ENCODE assay signal across 10 mouse cellular contexts in genomic region chr4:137469845-137470692, GRCm38 (mm10). TPM values are rescaled to one million over a fixed set of nuclear protein-coding genes. Genes with fewer than 3 reads are reported as not detected.
A peak's percentile ranks its signal among the peaks of the same experiment; 100 is the strongest.
DNase-seq lines count a peak whose midpoint lies in the region; ATAC-seq lines count a peak whose summit lies in the region.
"Had no signal": no experiment of that assay in that cellular context is flagged by ENCODE, and none has a peak within 500 bp of the region (broad histone marks: within the 10 kb centered on the region; RNA-seq: fewer than 3 reads in every experiment).

No protein-coding gene starts in this region.

- peak; percentile 8; the same call in 1 of the 2 replicates for ATAC-seq in lung, embryonic 16.5 days (ENCODE audit: low read depth)
- no peak for ATAC-seq in forebrain, embryonic 12.5 days (ENCODE audit: low FRiP score)
- no peak for ATAC-seq in limb, embryonic 11.5 days (ENCODE audit: insufficient number of reproducible peaks, low FRiP score, low TSS enrichment, low read depth)
- no peak for ATAC-seq in stomach, embryonic 14.5 days (ENCODE audit: insufficient number of reproducible peaks, insufficient read depth, low FRiP score, low read depth)

- H3K4me3 ChIP-seq in lung, embryonic 16.5 days (ENCODE audit: low read length) = peak overlapping the region; percentile 87
- peak overlapping the region; percentile 62 for H3K4me3 ChIP-seq in forebrain, embryonic 12.5 days (replicated peaks)
- peak overlapping the region; percentile 77 for H3K4me3 ChIP-seq in limb, embryonic 11.5 days (ENCODE audit: low read depth, low read length)
- H3K4me3 ChIP-seq in stomach, embryonic 14.5 days (ENCODE audit: low read depth, low read length) = peak overlapping the region; percentile 88

- H3K36me3 ChIP-seq in lung, embryonic 16.5 days (ENCODE audit: control insufficient read depth, insufficient read depth, low read length) = no peaks in the 10 kb centered on the region
- H3K36me3 ChIP-seq in forebrain, embryonic 12.5 days (replicated peaks) = no peaks in the 10 kb centered on the region
- no peaks in the 10 kb centered on the region for H3K36me3 ChIP-seq in limb, embryonic 11.5 days (ENCODE audit: control insufficient read depth, insufficient read depth, low read length)
- H3K36me3 ChIP-seq in stomach, embryonic 14.5 days (ENCODE audit: control insufficient read depth, insufficient read depth, low read length) = no peaks in the 10 kb centered on the region

- H3K27me3 ChIP-seq in lung, embryonic 16.5 days (ENCODE audit: control insufficient read depth, insufficient read depth, low read depth, low read length) = no peaks in the 10 kb centered on the region
- peaks cover 3% of the 10 kb centered on the region; the same call in 1 of the 2 replicates for H3K27me3 ChIP-seq in forebrain, embryonic 12.5 days
- no peaks in the 10 kb centered on the region for H3K27me3 ChIP-seq in limb, embryonic 11.5 days (ENCODE audit: control insufficient read depth, insufficient read depth, low read length)
- H3K27me3 ChIP-seq in stomach, embryonic 14.5 days (ENCODE audit: control insufficient read depth, insufficient read depth, low read length) = no peaks in the 10 kb centered on the region

- H3K9me3 ChIP-seq in lung, embryonic 16.5 days (ENCODE audit: control insufficient read depth, low read length) = no peaks in the 10 kb centered on the region
- H3K9me3 ChIP-seq in forebrain, embryonic 12.5 days = no peaks in the 10 kb centered on the region
- no peaks in the 10 kb centered on the region for H3K9me3 ChIP-seq in limb, embryonic 11.5 days (ENCODE audit: control insufficient read depth, low read length)
- H3K9me3 ChIP-seq in stomach, embryonic 14.5 days (ENCODE audit: control insufficient read depth, low read depth, low read length) = no peaks in the 10 kb centered on the region

- H3K27ac ChIP-seq in lung, embryonic 16.5 days (ENCODE audit: low read length) = peak overlapping the region; percentile 89
- H3K27ac ChIP-seq in forebrain, embryonic 12.5 days = 0 out of 2 replicates have a peak overlapping the region, but pooled peaks have one; percentile 13
- H3K27ac ChIP-seq in limb, embryonic 11.5 days (replicated peaks; ENCODE audit: low read depth, low read length) = peak overlapping the region; percentile 39; the same call in 1 of the 2 replicates
- peak overlapping the region; percentile 76 for H3K27ac ChIP-seq in stomach, embryonic 14.5 days (ENCODE audit: low read length)

- H3K9ac ChIP-seq in lung, embryonic 16.5 days (ENCODE audit: low read length) = peak overlapping the region; percentile 95
- no peak overlapping the region for H3K9ac ChIP-seq in forebrain, embryonic 12.5 days
- peak overlapping the region; percentile 84 for H3K9ac ChIP-seq in limb, embryonic 11.5 days (ENCODE audit: low read length)
- peak overlapping the region; percentile 86 for H3K9ac ChIP-seq in stomach, embryonic 14.5 days (replicated peaks; ENCODE audit: low read depth, low read length)

- DNase-seq in lung, postnatal 14 days = no peak
- DNase-seq in limb, embryonic 11.5 days (ENCODE audit: low spot score) = no peak
- DNase-seq in right cerebral cortex, adult 18-20 months = no peak
- DNase-seq in cerebellum, adult 8-10 months = no peak
- no peak for DNase-seq in testis, postnatal 10 days (ENCODE audit: low spot score)
- DNase-seq: layer of hippocampus, postnatal 36 days had no signal

- H3K4me2 ChIP-seq in lung, embryonic 16.5 days (ENCODE audit: low read depth, low read length) = peak overlapping the region; percentile 90
- peak overlapping the region; percentile 95 for H3K4me2 ChIP-seq in forebrain, embryonic 12.5 days
- H3K4me2 ChIP-seq in limb, embryonic 11.5 days (ENCODE audit: low read depth, severe bottlenecking) = peak overlapping the region; percentile 90
- peak overlapping the region; percentile 84 for H3K4me2 ChIP-seq in stomach, embryonic 14.5 days (replicated peaks; ENCODE audit: low read depth, low read length)

- peaks cover 68% of the 10 kb centered on the region for H3K4me1 ChIP-seq in lung, embryonic 16.5 days (replicated peaks; ENCODE audit: control insufficient read depth, insufficient read depth, low read length)
- peaks cover 38% of the 10 kb centered on the region for H3K4me1 ChIP-seq in forebrain, embryonic 12.5 days
- H3K4me1 ChIP-seq in limb, embryonic 11.5 days (ENCODE audit: control insufficient read depth, insufficient read depth, low read length) = peaks cover 28% of the 10 kb centered on the region
- peaks cover 46% of the 10 kb centered on the region for H3K4me1 ChIP-seq in stomach, embryonic 14.5 days (ENCODE audit: control insufficient read depth, insufficient read depth, low read length)

- 41% methylated on average over 15 of the region's 15 CpGs for WGBS in lung, embryonic 16.5 days
- 29% methylated on average over 15 of the region's 15 CpGs for WGBS in forebrain, embryonic 12.5 days
- 53% methylated on average over 15 of the region's 15 CpGs for WGBS in limb, embryonic 11.5 days
- 46% methylated on average over 15 of the region's 15 CpGs for WGBS in stomach, embryonic 14.5 days

RNA-seq across cellular contexts. Expression of gene Hspg2, which starts 1.5 kb away (rescaled TPM):
- 34.7 and 35.2 TPM in 2 replicates for polyA plus RNA-seq in lung, embryonic 16.5 days (2015; fragmentation: Nextera tagmentation; extraction: Ambion mirVana)
- 8.0 and 8.9 TPM in 2 replicates for polyA plus RNA-seq in forebrain, embryonic 12.5 days (2016; fragmentation: Nextera tagmentation; extraction: Ambion mirVana)
- 20.6 and 22.4 TPM in 2 replicates for polyA plus RNA-seq in limb, embryonic 11.5 days (2014; fragmentation: Nextera tagmentation; extraction: Ambion mirVana)
- 42.6 and 44.1 TPM in 2 replicates for polyA plus RNA-seq in stomach, embryonic 14.5 days (2014; fragmentation: Nextera tagmentation; extraction: Ambion mirVana)

RNA-seq across cellular contexts. Expression of gene 1700013G24Rik, which starts 17.0 kb away (rescaled TPM):
- polyA plus RNA-seq in lung, embryonic 16.5 days (2015; fragmentation: Nextera tagmentation; extraction: Ambion mirVana) = not detected in 2 replicates
- polyA plus RNA-seq in forebrain, embryonic 12.5 days (2016; fragmentation: Nextera tagmentation; extraction: Ambion mirVana) = not detected in 2 replicates
- polyA plus RNA-seq in limb, embryonic 11.5 days (2014; fragmentation: Nextera tagmentation; extraction: Ambion mirVana) = not detected in 2 replicates
- not detected in 2 replicates for polyA plus RNA-seq in stomach, embryonic 14.5 days (2014; fragmentation: Nextera tagmentation; extraction: Ambion mirVana)
- polyA plus RNA-seq: brain, embryonic 14.5 days had no signal

RNA-seq across cellular contexts. Expression of gene Cela3b, which starts 39.7 kb away (rescaled TPM):
- not detected in 2 replicates for polyA plus RNA-seq in lung, embryonic 16.5 days (2015; fragmentation: Nextera tagmentation; extraction: Ambion mirVana)
- not detected in 2 replicates for polyA plus RNA-seq in forebrain, embryonic 12.5 days (2016; fragmentation: Nextera tagmentation; extraction: Ambion mirVana)
- polyA plus RNA-seq in limb, embryonic 11.5 days (2014; fragmentation: Nextera tagmentation; extraction: Ambion mirVana) = not detected in 2 replicates
- 1.0 TPM in 1 of 2 replicates, not detected in the other for polyA plus RNA-seq in stomach, embryonic 14.5 days (2014; fragmentation: Nextera tagmentation; extraction: Ambion mirVana)
- polyA plus RNA-seq: brain, embryonic 14.5 days had no signal

Comparison
In these comparisons a context has a peak if more than half of its experiments do, and no peak if none do; other contexts are left out.
1. H3K27ac ChIP-seq: peak in every context shown above with its lines; median percentile 89 in lung, embryonic 16.5 days; 76 in stomach, embryonic 14.5 days; 39 in limb, embryonic 11.5 days; 13 in forebrain, embryonic 12.5 days.